Mouse (Mus musculus) c-Kit-positive CD71-positive TER-119-negative erythroid progenitor cells, embryonic 14.5 days (primary cell): ENCODE data around the gene Gprc5a.

Experiments
- DNase-seq: peaks from one replicate; pipeline ENCODE4 v3.0.0-alpha.2; 2013; ENCODE audit warnings: low read depth

Gprc5a gene

GRCm38 (mm10) chr6:135074405-135074947 is 9.0 kb downstream of the Gprc5a start:
- DNase-seq = no peak

DNA sequence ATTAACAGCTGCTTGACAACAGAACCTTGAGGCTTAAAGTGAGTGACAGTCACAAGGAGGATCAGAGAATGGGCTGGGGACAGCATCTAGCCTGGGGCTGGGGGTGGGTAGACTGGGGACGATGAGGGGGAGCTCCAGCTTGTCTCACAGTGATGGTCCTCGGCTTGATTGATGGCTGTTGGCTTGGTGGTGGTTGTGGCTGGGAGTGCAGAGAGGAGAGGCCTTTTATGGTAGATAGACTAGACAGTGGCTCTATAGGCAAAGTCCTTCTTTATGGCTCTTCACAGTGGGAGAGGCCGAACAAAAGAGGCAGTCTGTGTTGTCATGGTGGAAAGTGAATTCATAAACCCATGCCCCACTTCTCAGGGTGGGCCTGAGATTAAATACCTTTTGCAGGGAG is 10.8 kb downstream of the Gprc5a start:
- DNase-seq = no peak

DNA sequence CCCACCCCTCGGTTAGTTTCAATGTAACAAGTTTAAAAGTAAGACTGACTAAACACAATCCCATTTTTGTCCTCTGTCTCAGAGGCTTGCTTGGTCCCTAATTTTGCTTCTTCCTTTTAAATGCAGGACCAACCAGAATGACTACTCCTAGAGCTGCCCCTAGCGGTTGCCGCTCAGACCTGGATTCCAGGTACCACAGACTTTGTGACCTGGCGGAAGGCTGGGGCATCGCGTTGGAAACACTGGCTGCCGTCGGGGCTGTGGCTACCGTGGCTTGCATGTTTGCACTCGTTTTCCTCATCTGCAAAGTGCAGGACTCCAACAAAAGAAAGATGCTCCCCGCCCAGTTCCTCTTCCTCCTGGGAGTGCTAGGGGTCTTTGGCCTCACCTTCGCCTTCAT is 13.0 kb downstream of the Gprc5a start:
- DNase-seq = no peak

DNA sequence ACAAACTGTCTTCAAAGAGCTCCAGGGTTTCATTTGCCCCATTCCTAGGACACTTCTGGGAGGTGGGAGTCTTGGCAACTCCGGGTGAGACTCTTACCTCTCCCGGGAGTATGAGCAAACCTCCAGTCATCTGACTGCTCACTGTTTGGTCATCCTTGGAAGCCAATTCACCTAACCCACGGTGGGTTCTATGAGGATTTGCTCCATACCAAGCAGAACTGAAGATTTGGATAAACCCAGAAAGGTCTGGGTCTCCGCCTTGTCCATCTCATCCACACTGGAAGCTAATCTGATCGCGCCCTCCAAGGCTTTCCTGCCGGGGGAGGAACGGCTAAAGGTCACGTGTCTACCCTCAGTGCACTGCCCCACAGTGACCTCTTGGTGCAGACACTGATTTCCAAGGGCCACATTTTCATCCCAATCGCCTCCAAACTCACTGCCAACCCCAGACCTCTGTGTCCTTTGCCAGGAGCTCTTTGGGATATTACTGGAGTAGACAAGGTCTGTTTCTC is 18.6 kb downstream of the Gprc5a start:
- no peak for DNase-seq

- DNase-seq = no peak
These were observed 20.3 kb downstream of the Gprc5a start for GRCm38 (mm10) chr6:135085703-135086102.

- peak; percentile 62 for DNase-seq
These were observed 22.4 kb downstream of the Gprc5a start for GRCm38 (mm10) chr6:135087721-135088451.

DNA sequence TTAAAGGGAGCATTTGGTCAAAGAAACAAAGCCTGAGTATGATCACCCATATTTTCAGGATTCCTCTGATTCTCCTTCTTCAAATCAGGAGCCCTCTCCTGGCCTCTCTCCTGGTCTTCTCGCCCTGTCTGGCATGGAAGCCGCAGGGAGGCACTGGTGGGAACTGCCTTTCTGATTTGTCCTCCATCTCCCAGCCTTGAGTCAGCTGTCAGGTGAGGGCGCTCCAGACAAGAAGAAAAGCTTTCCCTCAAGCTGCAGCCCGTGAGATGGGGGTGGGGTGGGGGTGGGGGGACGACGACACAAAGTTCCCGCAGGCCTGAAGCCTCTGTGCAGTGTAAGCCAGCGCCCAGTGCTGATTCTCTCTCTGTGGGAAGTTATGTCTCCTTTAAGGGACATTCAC is 24.3 kb downstream of the Gprc5a start:
- no peak for DNase-seq

DNA sequence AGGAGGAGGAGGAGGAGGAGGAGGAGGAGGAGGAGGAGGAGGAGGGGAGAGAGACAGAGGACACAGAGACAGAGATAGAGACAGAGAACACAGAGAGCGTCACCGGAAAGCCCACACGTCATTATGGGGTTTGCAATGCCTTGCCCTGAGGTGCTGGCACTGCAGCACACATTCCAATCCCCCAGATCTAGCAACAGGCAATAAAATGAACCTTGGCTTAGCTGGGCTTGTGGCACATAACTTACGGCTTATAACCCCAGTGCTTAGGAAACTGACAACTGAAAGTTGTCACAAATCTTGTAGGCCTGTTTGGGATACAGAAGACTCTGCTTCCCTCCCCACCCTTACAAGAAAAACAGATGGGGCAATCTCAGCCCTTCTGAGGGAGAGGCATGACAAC is 25.2 kb downstream of the Gprc5a start:
- DNase-seq = no peak

DNA sequence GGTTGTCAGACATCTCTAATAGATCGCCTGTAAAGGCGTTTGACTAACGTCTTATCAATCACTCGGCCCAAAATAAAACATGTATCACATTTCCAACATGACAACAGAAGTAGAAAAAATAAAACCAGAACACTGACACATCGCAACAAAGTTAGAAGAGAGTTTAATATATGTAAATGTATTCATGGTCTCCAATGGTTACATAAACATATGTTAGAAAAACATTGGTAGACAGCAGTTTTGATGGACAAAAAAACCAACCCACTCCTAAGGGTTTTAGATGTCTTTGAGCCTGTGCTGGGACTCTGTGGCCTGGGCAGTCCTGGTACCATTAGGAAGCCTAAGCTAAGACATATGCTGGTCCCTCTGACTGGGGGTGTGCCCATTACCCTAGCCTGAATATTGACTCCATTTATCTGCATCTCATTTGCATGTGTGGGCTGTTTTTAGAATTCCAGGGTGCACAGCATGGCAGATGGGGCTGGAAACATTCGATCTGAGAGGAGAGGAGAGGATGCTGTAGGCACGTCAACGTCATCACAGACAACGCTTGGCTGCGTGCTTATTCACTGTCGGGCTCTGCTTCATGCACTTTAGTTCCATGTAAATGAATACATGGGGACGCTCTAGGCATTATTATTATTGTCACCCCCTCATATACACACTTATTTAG is 27.5 kb downstream of the Gprc5a start:
- DNase-seq = no peak

DNA sequence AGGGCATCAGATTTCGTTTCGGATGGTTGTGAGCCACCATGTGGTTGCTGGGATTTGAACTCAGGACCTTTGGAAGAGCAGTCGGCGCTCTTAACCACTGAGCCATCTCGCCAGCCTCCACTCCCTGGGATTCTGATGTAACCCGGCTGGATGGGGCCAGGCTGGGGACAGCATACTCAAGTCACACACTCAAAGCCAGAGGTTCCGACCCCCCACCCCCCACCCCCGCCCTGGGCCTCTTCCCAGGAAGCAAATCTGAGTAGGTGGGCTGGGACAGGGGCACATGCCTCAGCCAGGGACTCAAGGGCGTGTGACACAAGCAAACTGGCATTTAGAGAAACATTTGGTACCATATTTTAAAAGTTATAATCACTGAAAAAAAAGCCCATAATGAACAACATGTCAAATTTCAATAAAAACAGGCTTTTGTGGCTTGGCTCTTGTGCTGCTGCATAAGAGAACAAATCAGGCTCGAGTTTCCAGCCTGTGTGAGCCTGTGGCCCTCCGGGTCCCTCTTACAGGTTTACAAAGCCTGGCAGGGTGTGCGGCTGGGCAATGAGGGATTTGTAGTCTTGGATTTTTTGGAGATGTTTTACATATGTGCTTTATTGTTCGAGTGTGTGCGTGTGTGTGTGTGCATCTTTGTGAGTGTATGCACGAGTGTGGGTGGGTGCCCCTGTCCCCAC is 35.5 kb downstream of the Gprc5a start:
- no peak for DNase-seq

GRCm38 (mm10) chr6:135102736-135103303 is 37.4 kb downstream of the Gprc5a start:
- no peak for DNase-seq

- DNase-seq = no peak
These were observed 41.6 kb downstream of the Gprc5a start for GRCm38 (mm10) chr6:135107014-135107413.

GRCm38 (mm10) chr6:135112411-135113113 is 47.1 kb downstream of the Gprc5a start:
- no peak for DNase-seq

DNA sequence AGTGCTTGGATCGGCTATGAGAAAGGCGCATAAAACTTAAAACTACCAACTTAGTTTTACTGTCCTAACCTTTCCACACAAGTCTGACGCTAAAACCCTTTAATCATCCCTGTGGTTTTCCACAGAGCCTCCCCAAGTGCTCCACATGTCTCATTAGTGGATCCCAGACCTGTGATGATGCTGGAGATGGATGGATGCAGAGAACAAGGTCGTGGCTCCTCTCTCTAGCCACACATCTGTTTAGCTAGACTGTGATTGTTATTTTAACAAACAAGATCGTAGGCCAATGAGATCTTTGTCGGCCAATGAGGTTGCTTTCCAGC is 47.6 kb downstream of the Gprc5a start:
- DNase-seq = no peak

- no peak for DNase-seq
These were observed 51.0 kb downstream of the Gprc5a start for GRCm38 (mm10) chr6:135116479-135116878.

GRCm38 (mm10) chr6:135118183-135118582 is 52.7 kb downstream of the Gprc5a start, which contains the start of gene Gprc5d:
Gprc5d (minus strand) TSS chr6:135118283.
- DNase-seq = no peak

DNA sequence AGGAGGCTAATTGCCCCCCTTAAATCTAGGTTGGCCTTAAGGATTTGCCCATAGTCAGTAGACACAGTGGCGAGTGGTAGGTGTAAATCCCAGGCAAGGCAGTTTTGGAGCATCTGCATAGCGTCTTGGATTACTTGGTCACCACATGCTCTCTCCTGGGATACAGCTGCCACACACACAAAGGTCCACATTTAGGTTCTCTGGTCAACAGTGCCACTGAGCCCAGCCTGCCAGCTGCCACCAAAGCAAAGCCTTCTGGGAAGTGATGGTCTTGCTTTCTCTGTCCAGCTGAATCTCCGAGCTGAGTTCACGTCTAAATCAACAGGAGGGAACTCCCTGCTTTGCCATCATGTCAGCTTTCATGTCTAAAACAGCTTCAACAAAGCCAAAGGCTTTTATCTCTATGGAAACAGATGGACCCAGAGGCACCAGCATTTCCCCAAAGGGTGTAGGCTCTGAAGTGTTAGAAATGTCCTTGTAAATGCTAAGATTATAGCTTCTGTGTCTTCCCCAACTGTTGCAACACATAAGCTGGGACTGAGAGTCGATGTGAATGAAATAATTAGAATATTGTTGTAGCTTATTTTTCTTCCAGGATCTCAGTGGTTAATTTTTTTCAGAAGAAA is 59.4 kb downstream of the Gprc5a start:
- DNase-seq = no peak

- DNase-seq = no peak
These were observed 67.6 kb downstream of the Gprc5a start for GRCm38 (mm10) chr6:135133086-135133485.

DNA sequence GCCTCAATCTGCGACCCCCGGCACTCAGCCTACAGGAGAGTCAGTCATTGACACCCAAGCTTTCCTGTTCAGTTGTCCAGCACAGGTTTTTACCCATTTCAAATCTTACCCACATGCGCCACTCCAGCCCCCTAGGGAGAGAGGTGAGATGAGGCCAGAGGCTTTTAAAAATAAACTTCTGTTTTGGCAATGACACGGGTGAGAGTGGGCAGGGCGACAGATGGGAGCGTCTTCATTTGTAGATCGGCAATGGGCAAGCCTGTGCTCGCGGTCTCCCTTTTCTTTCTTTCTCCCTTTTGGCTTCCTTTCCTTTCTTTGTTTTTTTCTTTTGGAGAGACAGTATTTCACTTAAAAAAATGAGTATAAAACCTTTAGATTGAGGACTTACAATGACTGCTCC is 68.0 kb downstream of the Gprc5a start:
- DNase-seq = no peak
